Mouse (Mus musculus) stomach, embryonic 16.5 days (tissue): Measurements from ENCODE around the gene Pds5b. TPM values are rescaled to one million over a fixed set of nuclear protein-coding genes. Genes with fewer than 3 reads are reported as not detected.
A peak's percentile ranks its signal among the peaks of the same experiment; 100 is the strongest.

Experiments used
- ATAC-seq: fragments of 200-750 bp; cut with Nextera tagmentation; 2 replicates; pipeline ENCODE4 v1.8.0; 2017; ENCODE audit warnings: moderate number of reproducible peaks, moderate TSS enrichment; ENCODE audit not compliant: insufficient read depth, low FRiP score
- H3K27ac ChIP-seq: fragments of 300-500 bp; sonication (generic); 2 replicates; pipeline ENCODE4 v1.5.1; 2014; ENCODE audit warnings: low read length
- H3K27me3 ChIP-seq: fragments of 300-500 bp; sonication (generic); 2 replicates; pipeline ENCODE4 v1.6.1; 2014; ENCODE audit warnings: low read length, control low read depth, mixed read lengths; ENCODE audit not compliant: control insufficient read depth, insufficient read depth
- H3K36me3 ChIP-seq: fragments of 300-500 bp; sonication (generic); 2 replicates; pipeline ENCODE4 v1.6.1; 2014; ENCODE audit warnings: low read length; ENCODE audit not compliant: control insufficient read depth, insufficient read depth
- H3K4me1 ChIP-seq: fragments of 300-500 bp; sonication (generic); 2 replicates; pipeline ENCODE4 v1.6.1; 2014; ENCODE audit warnings: low read length, control low read depth, mixed read lengths; ENCODE audit not compliant: control insufficient read depth, insufficient read depth
- H3K4me2 ChIP-seq: fragments of 300-500 bp; sonication (generic); 2 replicates; pipeline ENCODE4 v1.6.1; 2014; ENCODE audit warnings: low read depth, low read length, mixed read lengths
- H3K4me3 ChIP-seq: fragments of 300-500 bp; sonication (generic); replicated peaks from 2 replicates; pipeline ENCODE4 v1.5.1; 2014; ENCODE audit warnings: mild to moderate bottlenecking, low read length
- H3K9ac ChIP-seq: fragments of 300-500 bp; sonication (generic); 2 replicates; pipeline ENCODE4 v1.6.1; 2014; ENCODE audit warnings: low read length
- H3K9me3 ChIP-seq: fragments of 300-500 bp; sonication (generic); replicated peaks from 2 replicates; pipeline ENCODE4 v1.6.1; 2016; ENCODE audit warnings: low read length, control low read depth; ENCODE audit not compliant: control insufficient read depth
- WGBS: fragments of 180-500 bp; shearing (Covaris S2); extraction: QIAGEN DNeasy Blood & Tissue Kit; methylation state at CpG from one replicate; pipeline ENCODE4 v1.1.7; 2014; 5-methylcytosine and 5-hydroxymethylcytosine counted together
- polyA plus RNA-seq: library from polyadenylated mRNA; unstranded; fragments of >200 nt; fragmentation: Nextera tagmentation; extraction: Ambion mirVana; gene quantifications from 2 replicates; pipeline ENCODE4 v1.2.1, GENCODE M21; 2015

The Pds5b gene
- polyA plus RNA-seq, 1 experiment from 2014 or later, result 28.9 TPM

- Histone ChIP-seq H3K9me3 (no peaks in the 10 kb centered on the region), H3K4me3 (no peak overlapping the region), H3K9ac (no peak overlapping the region), H3K4me1 (no peaks in the 10 kb centered on the region; the same call in 1 of the 2 replicates), H3K27ac (no peak overlapping the region), H3K27me3 (no peaks in the 10 kb centered on the region), H3K36me3 (peaks cover 17% of the 10 kb centered on the region), H3K4me2 (no peak overlapping the region)
- no peak for ATAC-seq
- WGBS, result 60% methylated on average over 6 of the region's 6 CpGs
Observed at GRCm38 (mm10) chr5:150794181-150794580, 120.6 kb downstream of the Pds5b start.

- no peaks in the 10 kb centered on the region for H3K4me1 ChIP-seq
- H3K36me3 ChIP-seq, result peaks cover 17% of the 10 kb centered on the region
- H3K4me3 ChIP-seq, result no peak overlapping the region
- 99% methylated on average over 2 of the region's 2 CpGs for whole genome bisulfite sequencing
- ATAC-seq, result no peak
- no peaks in the 10 kb centered on the region for H3K9me3 ChIP-seq
- no peak overlapping the region for H3K4me2 ChIP-seq
- H3K9ac ChIP-seq, result no peak overlapping the region
- H3K27ac ChIP-seq, result no peak overlapping the region
- no peaks in the 10 kb centered on the region for H3K27me3 ChIP-seq
Observed at GRCm38 (mm10) chr5:150800056-150800455, 126.5 kb downstream of the Pds5b start.

GRCm38 (mm10) chr5:150814111-150814990 lies 140.8 kb downstream of the Pds5b start:
- Histone ChIP-seq H3K4me2 (no peak overlapping the region), H3K4me3 (no peak overlapping the region), H3K27me3 (no peaks in the 10 kb centered on the region), H3K27ac (no peak overlapping the region), H3K36me3 (no peaks in the 10 kb centered on the region), H3K4me1 (no peaks in the 10 kb centered on the region), H3K9ac (no peak overlapping the region), H3K9me3 (no peaks in the 10 kb centered on the region)
- no peak for ATAC-seq
- 78% methylated on average over 13 of the region's 13 CpGs for WGBS

- Histone ChIP-seq H3K27ac (no peak overlapping the region), H3K4me1 (no peaks in the 10 kb centered on the region), H3K27me3 (no peaks in the 10 kb centered on the region), H3K9ac (no peak overlapping the region), H3K4me2 (no peak overlapping the region), H3K4me3 (no peak overlapping the region), H3K36me3 (no peaks in the 10 kb centered on the region), H3K9me3 (no peaks in the 10 kb centered on the region)
- 85% methylated on average over 4 of the region's 4 CpGs for WGBS
- no peak for ATAC-seq
Observed at GRCm38 (mm10) chr5:150815400-150815799, 141.9 kb downstream of the Pds5b start.

GRCm38 (mm10) chr5:150816775-150817174 lies 143.2 kb downstream of the Pds5b start:
- Histone ChIP-seq H3K27me3 (no peaks in the 10 kb centered on the region), H3K27ac (no peak overlapping the region), H3K36me3 (no peaks in the 10 kb centered on the region), H3K4me2 (no peak overlapping the region), H3K4me3 (no peak overlapping the region), H3K9me3 (no peaks in the 10 kb centered on the region), H3K4me1 (no peaks in the 10 kb centered on the region), H3K9ac (no peak overlapping the region)
- ATAC-seq, result no peak
- 85% methylated on average over 5 of the region's 5 CpGs for WGBS

GRCm38 (mm10) chr5:150818041-150818440 lies 144.5 kb downstream of the Pds5b start:
- 49% methylated on average over 2 of the region's 2 CpGs for WGBS

GRCm38 (mm10) chr5:150818886-150819285 lies 145.3 kb downstream of the Pds5b start:
- Histone ChIP-seq H3K9ac (no peak overlapping the region), H3K4me3 (no peak overlapping the region), H3K27me3 (no peaks in the 10 kb centered on the region), H3K36me3 (no peaks in the 10 kb centered on the region), H3K27ac (no peak overlapping the region), H3K9me3 (no peaks in the 10 kb centered on the region), H3K4me1 (no peaks in the 10 kb centered on the region), H3K4me2 (no peak overlapping the region)
- no peak for ATAC-seq
- WGBS, result 76% methylated on average over 4 of the region's 4 CpGs

More at GRCm38 (mm10) chr5:150818041-150818440, 144.5 kb downstream of the Pds5b start:
- Histone ChIP-seq H3K9me3 (no peaks in the 10 kb centered on the region), H3K4me2 (no peak overlapping the region), H3K27me3 (no peaks in the 10 kb centered on the region), H3K4me3 (no peak overlapping the region), H3K27ac (no peak overlapping the region), H3K9ac (no peak overlapping the region), H3K4me1 (no peaks in the 10 kb centered on the region), H3K36me3 (no peaks in the 10 kb centered on the region)
- no peak for ATAC-seq

GRCm38 (mm10) chr5:150819520-150819919 lies 146.0 kb downstream of the Pds5b start:
- no peak for ATAC-seq
- H3K9ac ChIP-seq, result no peak overlapping the region
- H3K36me3 ChIP-seq, result no peaks in the 10 kb centered on the region
- H3K27ac ChIP-seq, result no peak overlapping the region
- H3K4me1 ChIP-seq, result no peaks in the 10 kb centered on the region
- H3K27me3 ChIP-seq, result no peaks in the 10 kb centered on the region
- H3K4me3 ChIP-seq, result no peak overlapping the region
- H3K9me3 ChIP-seq, result no peaks in the 10 kb centered on the region
- H3K4me2 ChIP-seq, result no peak overlapping the region
- 73% methylated on average over 5 of the region's 5 CpGs for WGBS

- no peaks in the 10 kb centered on the region for H3K36me3 ChIP-seq
- H3K9me3 ChIP-seq, result 0 out of 2 replicates have a peak, but pooled peaks cover 7% of the 10 kb centered on the region
- WGBS, result 68% methylated on average over 4 of the region's 4 CpGs
- no peaks in the 10 kb centered on the region for H3K27me3 ChIP-seq
- no peak overlapping the region for H3K27ac ChIP-seq
- H3K9ac ChIP-seq, result no peak overlapping the region
- H3K4me3 ChIP-seq, result no peak overlapping the region
- ATAC-seq, result peak; percentile 21; the same call in 1 of the 2 replicates
- H3K4me1 ChIP-seq, result no peaks in the 10 kb centered on the region
- H3K4me2 ChIP-seq, result no peak overlapping the region
Observed at GRCm38 (mm10) chr5:150821152-150821551, 147.6 kb downstream of the Pds5b start.
